Mouse (Mus musculus): ENCODE measurements around the gene Camk1g.

Camk1g gene

DNA sequence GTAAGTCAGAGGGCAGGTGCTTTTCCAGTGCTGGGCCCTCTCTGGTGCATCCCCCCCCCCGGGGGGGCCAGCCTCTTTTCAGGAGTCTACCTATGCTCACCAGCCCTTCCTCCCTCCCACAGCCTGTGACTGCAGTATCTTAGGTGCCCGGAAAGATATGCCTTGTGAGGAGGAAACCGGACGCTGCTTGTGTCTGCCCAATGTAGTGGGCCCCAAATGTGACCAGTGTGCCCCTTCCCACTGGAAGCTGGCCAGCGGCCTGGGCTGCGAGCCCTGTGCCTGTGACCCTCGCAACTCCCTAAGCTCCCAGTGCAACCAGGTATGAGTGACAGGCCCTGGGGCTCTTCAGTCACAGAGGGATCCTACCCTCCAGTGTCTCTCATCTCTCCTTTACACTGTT is 39.5 kb downstream of the Camk1g start:
- DNase-seq, result no peak

DNA sequence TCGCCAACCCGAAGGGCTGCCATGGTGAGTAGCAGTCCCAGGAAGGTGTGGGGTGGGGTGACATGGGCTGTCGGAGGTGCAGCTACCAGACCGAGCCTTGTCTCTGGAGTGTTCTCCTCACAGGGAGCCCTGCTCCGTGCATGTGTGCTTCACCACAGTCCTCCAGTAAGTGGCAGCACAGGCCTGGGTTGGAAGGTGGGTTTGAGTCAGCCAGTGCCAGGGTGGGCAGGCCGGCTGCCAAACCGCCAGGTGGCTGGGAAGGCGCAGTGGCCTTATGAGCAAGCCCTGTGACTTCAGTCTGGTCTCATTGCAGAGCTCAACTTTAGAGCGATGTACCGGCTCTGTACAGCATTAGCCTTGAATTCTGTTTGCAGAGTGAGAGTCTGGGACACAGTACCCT is 39.9 kb downstream of the Camk1g start:
- peak; percentile 39 for DNase-seq

DNA sequence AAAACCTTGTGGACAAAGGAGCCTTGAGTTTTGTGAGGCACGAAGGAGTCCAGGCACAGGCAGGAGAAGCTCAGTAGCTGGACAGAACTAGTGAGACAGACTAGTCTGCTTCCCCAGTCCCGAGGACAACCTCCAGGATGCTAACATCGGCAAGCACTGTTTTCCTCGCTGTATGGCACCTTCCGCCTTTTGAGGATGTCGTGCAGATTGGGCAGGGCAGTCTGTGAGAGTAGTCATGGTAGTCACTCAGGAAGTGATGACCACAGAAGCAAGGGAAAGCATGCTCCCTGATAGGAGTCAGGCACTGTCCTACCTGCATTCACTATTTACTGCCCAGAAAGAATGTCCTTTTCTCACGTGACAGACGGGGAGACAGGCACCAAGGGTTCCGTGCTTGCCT is 40.5 kb downstream of the Camk1g start:
- no peak for DNase-seq

DNA sequence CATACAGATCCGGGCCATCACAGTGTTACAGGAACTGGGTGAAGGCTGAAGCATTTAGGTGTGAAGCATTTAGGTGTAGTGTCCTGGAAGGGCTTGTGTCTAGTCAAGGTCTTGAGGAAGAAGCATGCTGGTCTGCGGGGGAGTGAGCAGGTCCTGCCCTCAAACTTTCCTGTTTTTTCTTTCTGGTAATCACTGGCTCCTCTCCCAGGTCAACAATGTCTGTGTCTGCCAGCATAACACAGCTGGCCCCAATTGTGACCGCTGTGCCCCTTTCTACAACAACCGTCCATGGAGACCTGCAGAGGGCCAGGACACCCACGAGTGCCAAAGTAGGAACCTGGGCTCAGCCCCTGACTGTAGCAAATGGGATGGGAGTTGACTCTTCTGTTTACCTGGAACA is 42.4 kb downstream of the Camk1g start:
- no peak for DNase-seq

DNA sequence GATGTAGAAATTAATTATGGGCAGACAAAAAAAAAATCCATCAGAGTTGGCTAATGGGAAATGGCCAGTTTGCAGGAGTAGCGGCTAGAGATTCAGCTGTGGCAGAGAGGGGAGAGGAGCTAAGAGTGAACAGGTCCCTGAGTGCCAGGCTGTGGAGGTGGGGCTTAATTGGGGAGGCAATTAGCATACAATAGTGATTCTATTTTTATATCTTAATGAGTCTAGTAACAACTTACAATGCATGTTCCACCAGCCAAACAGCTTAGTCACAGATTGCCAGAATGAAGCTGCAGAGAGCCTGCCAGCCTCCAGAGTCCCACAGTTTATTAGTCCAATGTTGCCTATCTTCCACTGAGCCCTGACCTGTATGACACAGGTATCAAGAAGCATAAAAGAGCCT is 42.9 kb downstream of the Camk1g start:
- DNase-seq, result no peak

DNA sequence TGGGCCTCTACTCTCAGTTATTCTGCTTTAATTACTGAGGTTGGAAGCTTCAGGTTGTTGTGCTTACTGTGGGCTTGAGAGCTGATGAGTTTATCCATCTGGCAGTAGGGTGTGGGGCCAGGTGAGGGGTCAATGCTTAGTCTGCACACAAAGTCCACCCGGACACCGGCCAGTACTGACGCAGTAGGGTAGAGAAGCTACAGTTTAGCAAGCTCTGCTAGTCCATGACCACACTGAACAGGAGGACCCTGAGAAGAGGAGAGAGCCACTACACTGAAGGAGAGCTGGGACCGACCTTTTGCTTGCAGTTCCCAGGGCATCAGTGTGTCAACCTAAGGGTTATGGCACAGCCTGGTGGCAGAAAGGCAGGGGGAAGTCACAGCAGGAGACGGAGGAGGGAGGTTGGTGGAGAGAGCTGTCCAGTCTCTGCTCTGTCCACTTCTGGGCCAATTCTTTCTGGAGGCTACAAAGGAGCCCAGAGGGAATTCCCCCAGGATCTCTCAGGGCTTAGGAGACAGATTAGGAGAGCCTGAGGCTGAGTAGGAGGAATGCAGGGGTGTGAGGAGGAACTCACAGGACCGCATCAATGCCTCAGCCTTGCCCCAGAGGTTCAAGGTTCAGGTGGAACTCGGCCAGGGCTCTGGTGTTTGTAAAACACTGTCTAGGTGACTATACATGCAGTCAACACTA is 43.5 kb downstream of the Camk1g start:
- DNase-seq, result peak; percentile 21

DNA sequence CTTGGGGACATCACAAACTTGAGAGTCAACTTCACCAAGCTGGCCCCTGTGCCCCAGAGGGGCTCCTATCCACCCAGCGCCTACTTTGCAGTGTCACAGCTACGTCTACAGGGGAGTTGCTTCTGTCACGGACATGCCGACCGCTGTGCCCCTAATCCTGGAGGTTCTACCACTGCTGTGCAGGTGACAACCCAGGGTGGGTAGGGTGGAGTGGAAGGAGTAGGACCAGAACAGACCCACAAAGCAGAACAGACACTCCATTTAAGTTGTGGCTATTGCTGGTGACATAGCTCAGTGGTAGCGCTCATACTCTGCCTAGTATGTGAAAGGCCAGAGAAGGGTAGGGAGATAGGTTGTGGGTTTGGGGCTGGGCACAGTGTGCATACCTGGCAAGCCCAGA is 44.2 kb downstream of the Camk1g start:
- no peak for DNase-seq

DNA sequence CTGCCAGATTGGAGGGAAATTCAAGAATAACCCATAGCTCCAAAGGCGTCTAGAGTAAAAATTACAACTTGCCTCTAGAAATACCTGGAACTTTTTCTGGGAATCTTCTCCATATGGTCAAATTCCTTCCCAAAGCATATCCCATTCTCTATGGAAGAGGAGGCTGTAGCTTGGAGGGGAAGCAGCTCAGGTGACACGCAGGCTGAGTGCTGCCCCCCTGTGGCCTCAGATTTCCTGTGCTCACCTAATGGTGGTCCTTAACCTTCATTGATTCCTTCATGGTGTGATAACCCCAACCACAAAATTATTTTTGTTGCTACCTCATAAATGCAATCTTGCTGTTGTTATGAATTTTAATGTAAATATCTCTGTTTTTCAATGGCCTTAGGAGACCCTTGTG is 45.9 kb downstream of the Camk1g start:
- peak; percentile 47 for DNase-seq

DNA sequence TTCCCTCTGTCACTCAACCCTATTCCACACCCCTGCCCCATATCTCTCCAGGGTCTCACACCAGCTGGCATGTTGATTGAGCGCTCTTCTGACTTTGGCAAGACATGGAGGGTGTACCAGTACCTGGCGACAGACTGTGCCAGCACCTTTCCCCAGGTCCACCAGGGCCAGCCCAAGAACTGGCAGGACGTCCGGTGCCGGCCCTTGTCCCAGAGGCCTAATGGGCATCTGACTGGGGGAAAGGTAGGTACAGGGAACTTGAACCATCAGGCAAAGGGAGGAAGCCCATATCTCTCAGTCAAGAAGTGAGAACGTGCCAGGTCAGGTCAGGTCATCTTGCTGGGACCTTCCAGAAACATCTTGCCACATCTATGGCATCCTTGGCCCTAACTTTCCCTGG is 46.4 kb downstream of the Camk1g start:
- DNase-seq, result no peak

DNA sequence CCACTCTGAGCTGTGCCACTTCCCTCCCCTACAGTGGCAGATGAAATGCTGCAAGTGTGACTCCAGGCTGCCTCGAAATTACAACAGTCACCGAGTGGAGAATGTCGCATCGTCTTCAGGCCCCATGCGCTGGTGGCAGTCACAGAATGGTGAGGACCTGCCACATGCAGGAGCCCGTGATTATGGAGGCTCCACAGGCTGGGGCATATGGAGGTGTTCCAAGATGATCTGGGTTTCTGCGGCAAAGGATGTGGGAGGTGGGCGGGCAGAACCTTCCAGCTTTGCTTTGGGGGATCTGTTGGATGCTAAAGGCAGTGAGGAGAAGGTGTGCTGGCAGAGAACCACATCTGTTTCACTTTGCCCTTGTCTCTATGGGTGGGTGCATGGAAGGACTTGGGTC is 49.7 kb downstream of the Camk1g start:
- no peak for DNase-seq

DNA sequence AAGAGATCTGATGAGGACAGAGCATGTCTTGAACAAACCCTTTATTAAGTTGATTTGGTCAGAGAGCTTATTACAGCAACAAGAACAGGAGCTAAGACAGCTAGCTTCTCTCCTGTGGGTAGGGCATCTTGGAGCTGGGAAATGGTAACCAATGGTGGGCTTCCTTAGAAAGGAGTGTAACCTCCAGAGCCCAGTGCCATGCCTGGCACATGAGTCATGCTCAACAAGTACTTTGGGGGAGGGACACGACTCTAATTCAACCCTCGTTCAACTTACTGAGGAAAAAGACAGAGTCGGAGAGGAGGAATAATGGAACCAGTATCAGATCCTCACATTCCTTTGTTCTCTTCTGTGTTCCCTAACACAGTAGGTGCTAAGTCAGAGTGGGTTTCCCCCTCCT is 50.4 kb downstream of the Camk1g start:
- DNase-seq, result no peak

DNA sequence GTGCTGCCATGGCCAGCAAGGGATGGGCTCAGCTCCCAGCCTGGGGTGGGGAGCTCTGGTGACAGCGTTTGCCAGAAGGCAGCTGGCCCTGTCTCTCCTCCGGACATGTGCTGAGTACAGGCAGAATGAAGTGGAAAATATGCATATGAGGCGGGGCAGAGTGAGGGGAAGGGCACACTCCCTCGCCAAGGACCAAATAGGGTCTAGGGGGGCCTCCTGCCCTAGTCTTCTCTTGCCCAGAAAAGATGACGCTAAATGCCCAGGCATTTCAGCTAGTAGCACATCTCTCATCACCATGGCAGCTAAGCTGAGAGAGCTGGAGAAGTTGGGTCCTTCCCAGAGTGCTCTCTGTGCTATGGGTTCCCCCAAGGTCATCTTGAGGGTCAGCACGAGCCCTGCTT is 52.9 kb downstream of the Camk1g start:
- peak; percentile 12 for DNase-seq

DNA sequence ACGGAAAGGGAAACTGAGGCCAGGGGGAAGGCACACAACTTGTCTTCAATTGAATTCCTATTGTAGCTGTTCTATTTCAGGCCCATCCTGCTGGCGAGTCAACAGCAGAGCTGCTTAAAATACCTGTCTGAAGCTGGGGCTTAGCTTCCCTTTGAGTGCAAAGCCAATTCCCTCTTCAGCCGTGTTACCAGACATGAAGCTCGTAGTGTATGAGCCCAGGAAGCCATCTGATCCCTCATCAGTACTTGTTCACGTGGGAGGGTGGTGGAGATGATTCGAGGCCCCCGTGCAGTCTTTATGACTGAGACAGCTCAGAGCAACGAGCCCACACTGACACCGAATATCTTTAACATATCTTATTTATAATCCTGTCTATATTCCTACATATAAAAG is 53.7 kb downstream of the Camk1g start:
- no peak for DNase-seq

DNA sequence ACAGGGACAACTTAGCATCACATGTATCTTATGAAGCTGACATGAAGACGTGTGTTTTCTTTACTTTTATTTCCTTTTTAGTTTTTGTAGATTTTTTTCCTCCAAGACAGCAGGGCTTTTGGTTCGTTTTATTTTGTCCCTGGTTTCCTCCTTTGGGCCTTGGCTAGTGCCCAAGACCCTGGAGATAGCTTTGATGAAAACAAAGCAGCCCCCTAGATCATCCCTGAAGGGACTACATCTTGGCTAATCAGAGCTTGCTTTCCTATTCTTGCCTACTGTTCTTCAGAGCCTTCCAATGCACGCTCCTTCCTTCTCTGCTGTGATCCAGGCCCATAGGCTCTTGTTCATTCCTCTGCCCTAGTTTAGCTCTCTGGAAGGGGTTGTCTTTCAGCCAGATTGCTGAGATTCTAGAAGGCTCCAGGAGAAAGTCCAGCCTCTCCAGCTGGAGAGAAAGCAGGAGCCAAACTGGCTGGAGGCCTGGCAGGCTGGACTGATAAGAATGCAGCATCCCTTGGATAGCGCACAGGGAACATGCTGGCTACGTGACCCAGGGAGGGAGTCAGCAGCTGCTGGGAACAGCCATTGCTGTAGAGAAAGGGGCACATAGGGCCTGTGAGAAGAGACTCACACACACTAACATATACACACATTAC is 54.3 kb downstream of the Camk1g start:
- DNase-seq, result peak; percentile 36

DNA sequence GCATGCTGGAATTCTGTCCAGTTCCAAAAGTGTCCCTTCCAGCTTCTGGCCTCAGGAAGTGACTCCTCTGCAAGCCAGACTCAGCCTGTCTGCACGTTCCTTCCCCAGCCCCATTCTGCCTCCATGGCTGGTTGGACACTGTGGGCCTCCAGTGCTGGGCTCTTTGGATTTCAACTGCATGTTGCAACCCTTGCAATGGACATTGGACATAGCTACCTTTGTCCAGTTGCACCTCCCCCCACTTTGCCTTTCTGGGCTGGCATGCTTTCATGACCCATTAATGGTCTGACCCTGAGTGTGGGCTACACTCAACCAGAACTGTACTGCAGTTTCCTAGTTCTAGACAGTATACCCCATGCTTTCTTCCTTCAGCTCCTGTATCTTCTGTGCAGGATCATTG is 58.5 kb downstream of the Camk1g start:
- DNase-seq, result peak; percentile 55

DNA sequence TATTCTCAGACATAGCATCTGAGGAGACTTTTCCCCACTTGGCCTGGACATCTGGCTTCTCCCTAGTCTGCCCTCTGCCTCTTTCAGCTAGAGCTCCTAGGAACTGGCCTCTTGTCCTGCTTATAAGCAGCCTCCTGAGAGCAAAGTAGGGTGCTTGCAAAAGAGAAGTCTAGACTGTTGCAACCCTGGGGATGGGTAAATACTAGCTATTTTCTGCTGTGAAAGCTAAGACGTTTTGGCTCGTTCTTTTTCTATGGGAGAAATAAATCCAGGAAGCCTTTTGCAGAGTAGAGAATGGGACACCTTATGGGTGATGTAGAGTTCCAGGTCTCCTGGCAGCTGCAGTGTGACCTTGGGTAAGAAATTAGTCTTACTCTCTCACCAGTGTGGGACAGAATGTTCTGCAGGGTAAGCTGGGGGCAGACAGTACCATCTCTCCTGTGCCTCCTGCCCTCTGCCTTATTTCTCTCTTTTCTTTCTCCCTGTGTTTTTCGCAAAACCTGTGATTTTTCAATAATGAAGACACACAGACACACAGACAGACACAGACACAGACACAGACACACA is 59.5 kb downstream of the Camk1g start:
- no peak for DNase-seq

DNA sequence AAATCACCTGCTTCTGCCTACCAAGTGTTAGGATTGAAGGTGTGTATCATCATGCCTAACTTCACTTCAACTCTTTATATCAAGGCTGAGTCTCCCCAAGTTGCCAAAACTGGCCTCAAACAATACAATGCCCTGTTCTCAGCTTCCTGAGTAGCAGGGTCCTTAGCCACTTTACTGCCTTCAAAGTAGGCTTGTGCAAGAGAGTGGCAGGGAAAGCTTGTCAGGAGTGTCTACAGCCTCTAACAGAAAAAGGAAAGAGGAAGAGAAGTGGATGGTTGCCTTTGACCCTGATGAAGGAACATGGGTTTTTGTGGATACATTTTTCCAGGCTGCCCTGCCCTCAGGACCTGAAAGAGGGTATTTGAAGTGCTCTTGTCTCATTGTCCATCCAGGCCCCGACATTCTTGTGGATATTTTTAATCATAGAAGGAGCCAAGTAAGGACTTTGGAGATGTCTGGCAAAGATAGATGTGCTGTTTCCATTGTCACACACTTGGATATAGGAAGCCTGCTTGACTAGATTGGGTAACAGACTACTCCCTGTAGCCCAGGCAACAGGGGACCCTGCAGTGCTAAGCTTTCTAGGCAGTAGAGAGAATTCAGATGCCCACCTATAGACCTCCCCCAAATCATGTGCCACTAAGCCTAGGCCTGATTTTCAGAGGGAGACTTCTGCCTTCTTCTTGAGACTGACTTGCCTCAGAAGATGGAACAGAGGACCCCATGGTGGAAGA is 60.1 kb downstream of the Camk1g start:
- no peak for DNase-seq

DNA sequence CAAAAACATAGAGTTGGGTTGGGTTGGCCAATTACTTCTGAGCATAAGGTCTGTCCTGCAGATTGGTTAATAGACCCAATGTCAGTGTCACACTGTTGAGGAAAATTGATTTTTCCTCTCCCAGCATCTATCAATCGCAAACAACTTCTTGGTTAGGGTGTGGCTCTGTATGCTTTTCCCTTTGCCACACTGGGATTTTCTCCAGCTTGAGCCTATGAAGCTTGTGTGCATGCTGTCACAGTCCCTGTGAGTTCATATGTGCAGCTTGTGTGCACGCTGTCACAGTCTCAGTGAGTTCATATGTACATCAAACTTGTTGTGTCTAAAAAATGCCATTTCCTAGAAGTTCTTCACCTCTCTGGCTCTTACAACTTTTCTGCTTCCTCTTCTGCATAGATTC is 63.3 kb downstream of the Camk1g start:
- no peak for DNase-seq

DNA sequence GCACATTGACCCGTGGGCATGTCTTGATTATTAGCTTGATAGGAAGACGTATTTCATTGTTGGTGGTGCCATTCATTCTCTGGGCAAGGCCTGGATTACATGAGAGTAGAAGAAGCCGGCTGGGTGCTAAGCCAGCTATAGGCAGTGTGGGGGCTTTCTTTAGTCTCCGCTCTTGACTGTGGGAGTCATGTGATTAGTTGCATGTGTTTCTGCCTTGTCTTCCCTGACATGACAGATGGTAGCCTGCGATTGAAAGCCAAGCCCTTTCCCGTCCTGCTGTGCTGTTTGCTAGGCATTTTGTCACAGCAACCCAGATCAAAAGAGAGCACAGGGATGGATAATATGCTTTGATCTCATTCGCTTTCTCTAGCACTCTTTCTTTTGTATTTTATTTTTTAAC is 64.7 kb downstream of the Camk1g start:
- DNase-seq, result no peak

DNA sequence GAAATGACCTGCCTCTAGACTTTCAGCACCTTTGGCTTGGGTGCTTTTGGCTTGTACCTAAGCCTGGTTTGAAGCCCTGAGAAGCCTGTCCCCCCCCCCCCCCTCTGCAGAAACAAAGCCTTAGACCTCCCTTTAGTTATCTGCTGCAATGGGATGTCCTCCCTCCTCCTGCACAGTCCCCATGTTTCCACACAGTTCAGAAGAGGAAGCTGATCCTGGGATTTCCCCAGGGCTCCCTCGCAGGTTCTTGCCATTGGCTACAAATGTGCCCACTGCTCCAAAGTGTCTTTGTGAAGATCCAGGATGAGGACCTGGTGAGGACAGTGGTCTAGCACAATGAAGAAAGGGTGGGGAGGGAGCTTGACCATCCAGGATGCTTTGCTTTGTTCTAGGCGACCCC is 67.0 kb downstream of the Camk1g start:
- DNase-seq, result no peak

DNA sequence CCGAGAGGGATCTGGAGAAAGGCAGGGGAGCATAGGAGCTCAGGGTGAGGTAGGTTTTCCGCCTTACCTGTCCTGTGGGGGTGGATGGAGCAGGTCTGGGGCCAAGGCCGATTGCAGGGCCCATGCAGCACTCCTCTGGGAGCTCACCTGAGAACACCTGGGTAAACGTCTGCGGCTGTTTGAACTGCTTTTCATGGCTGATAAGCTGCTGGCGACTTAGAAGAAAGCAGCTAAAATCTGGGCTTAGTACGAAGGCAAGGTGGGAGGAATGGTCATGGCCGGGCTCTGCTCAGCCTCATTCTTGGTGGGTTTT is 68.0 kb downstream of the Camk1g start:
- DNase-seq, result no peak

DNA sequence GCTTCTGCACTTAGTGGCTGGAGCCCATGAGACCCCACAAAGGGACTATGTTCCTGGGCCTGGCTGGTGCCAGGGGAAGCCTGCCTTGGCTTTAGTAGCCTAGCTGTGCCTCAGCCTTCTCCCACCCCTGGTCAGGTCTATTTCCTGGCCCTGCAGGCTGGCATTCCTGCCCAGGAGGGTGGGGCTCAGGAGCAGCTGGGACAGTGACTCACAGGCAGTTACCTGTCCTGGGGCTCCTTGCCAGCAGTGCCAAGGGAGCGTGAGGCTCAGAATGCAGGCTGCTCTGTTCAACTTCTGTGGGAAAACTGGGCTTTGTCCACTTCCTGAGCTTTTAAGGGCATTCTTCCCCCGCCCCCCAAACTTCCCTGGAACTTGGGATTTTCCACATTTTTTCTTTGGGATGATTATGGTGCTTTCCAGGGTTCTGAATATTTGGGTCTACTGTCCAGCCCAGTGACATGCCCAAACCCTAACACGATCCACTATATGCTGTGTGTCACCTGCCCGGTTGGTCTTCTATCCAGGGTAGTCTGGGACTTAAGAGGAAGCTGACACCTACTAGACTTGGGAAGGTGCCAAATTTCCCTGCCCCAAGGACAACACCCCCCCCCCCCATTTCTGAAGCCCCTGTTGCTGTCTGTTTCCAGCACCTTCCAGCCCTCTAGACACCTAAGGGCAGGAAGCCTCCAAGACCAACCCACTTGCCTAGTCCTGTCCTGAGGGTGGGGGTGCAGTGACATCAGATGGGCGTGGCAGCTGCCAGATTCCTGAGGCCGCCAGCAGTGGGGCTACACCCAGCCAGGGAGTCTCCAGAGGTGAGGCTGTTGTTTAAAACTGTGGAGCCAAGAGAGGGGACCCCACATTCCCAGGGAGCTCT is 68.6 kb downstream of the Camk1g start:
- peak; percentile 12 for DNase-seq

DNA sequence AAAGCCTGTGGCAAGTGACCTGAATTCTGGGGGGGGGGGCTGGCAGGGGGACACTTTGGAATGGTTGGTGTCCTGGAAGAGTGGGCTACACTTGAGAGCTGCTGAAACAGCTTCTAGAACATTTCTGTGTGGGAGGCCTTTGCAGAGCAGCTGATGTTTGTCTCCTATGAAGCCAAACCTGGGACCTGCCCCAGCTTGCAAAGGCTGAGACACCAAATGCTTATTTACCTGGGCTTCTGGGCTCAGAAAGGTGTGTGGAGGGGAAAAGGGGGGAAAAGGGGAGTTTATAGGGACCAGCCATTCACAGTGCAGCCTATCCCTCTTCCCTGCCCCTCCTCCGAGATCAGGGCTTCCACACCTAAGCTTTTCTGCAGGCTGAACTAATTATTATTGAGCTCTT is 70.1 kb downstream of the Camk1g start:
- DNase-seq, result no peak

All from liver (tissue).